Mouse (Mus musculus) spleen, embryonic (tissue): ENCODE measurements around the gene Ech1.

Source experiments
- CTCF ChIA-PET: fragments of 350-600 bp; sonication (Branson Sonifier 250); formaldehyde crosslinking; loops from one replicate; lab custom pipeline; 2022; lab: Charles Lee

The Ech1 gene

GRCm38 (mm10) chr7:28817524-28817923, 7.5 kb upstream of the Ech1 start:
- CTCF ChIA-PET: no interaction called here

DNA sequence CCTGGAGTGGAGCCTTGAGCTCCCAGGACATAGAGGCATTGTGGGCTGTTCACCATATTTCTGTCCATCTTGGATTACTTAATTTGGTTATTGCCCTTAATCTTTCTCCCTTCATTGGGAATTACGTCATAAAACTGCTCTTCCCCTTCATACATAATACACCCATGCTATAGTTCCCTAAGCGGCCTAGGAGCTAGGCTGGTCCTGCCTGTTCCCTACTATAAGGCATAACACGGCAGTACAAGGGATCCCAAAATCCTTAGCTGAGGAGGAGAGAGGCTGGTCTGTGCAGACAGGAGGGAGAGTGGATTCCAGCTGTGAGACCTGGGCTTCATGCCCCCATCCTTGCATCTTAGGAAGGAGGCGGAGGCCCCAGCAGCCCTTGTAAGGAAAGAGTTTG, 7.1 kb upstream of the Ech1 start:
- CTCF ChIA-PET: interaction anchor here (0.5 kb wide), 2 partner anchors 50 to 1268 kb away, joined by 5 to 12 read pairs; no protein-coding TSS in a partner anchor

GRCm38 (mm10) chr7:28818436-28818835, 6.6 kb upstream of the Ech1 start:
- CTCF ChIA-PET: interaction anchor here (0.5 kb wide), 2 partner anchors 50 to 1269 kb away, joined by 5 to 12 read pairs; no protein-coding TSS in a partner anchor

DNA sequence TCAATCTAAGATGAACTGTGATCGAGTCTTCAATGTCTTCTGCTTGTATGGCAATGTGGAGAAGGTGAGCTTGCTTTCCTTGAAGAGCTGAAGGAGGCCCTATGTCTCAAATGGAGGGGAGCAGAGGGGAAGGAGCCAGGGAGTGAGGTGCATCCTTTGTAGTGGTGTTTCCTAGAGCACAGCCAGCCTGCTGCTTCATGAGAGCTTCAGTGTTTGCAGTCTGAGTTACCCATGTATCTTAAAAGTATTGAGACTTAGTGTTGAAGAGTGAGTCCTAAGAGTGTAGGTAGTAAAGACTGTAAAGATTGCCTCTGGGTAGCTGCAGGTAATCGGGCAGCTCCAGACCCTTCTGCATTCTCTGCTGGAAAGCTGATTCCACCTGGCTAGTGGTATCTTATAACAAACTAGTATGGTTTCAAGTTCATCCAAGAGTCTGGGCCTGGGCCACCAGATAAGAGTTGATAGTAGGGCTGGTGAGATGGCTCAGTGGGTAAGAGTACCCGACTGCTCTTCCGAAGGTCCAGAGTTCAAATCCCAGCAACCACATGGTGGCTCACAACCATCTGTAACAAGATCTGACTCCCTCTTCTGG, 6.1 kb upstream of the Ech1 start:
- CTCF ChIA-PET: interaction anchor here (0.7 kb wide), 1 partner anchor 100 kb away, joined by 5 read pairs; no protein-coding TSS in a partner anchor

DNA sequence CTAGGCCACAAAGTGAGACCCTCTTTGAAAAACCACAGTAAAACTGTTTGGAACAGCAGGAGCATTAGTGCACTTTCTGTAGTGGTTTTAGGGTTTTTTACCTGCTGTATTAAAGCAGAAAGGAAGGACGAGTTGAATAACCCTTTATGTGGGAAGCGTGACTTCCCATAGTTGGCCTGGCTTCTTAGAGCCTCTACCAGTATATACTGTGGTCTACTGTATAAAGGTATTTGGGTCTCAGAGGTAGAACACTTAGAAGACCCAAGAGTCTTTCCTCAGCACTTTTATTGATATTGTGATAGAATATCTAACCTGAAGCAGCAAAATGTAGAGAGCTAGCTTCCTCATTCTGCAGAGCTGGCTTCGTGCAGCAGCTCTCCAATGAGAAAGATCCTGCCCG, 5.4 kb upstream of the Ech1 start:
- CTCF ChIA-PET: interaction anchor here (0.7 kb wide), 1 partner anchor 100 kb away, joined by 5 read pairs; no protein-coding TSS in a partner anchor

DNA sequence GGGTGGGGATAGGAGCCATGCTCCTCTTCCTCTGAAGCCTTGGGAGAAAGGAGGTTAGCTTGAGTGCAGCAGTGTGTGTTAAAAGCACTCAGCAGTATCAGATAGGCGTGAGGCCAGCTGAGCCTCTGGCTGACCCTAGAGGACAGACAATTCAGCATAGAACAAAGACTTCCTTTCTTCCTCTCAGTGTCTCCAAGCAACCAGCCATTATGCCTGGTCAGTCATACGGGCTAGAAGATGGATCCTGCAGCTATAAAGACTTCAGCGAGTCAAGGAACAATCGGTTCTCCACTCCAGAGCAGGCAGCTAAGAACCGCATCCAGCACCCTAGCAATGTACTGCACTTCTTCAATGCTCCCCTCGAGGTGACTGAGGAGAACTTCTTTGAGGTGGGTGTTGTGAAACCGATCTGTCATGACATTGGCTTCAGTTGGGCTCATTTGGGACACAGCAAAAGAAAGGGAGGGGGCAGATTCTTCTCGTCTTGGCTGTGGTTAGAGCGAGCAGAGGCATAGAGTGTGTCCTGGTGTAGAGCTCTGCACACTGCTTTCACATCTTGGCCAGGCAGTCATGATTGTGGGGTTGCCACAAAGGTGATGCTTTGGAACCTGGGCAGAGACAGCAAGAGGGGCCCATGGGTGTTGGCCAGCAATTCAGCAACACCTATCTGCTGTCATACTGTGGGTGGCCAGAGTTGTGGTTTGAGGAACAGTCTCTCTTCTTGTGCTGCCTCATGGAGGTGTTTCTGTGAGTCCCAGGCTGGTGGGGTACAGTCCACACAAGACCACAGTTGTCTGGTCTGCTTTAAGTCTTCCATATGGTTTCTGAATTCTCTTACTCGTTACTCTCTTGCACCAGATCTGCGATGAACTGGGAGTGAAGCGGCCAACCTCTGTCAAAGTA, 4.4 kb upstream of the Ech1 start:
- CTCF ChIA-PET: interaction anchor here (0.7 kb wide), 1 partner anchor 23 kb away, joined by 3 read pairs; no protein-coding TSS in a partner anchor

DNA sequence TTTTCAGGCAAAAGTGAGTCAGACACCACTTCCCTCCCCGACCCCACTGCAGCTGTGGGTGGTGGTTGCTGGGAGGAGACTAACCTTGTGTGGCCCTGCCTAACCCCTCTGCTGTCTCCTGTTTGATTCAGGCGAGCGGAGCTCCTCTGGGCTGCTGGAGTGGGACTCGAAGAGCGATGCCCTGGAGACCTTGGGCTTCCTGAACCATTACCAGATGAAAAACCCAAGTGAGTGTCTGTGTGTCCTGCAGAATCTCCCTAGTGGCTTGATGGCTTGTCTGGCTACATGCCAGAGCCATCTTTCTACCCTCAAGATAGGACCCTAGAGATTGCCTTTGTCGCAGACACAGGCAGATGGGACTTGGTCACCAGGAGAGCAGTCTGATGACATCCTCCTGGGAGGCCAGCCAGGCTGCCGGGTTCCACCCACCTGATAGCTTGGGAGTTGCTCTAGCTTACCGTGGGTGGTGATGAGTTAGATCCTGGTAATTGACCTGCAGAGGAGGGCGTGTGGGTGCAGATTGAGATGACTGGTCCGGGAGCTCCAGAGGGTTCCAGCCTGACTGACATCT, 3.7 kb upstream of the Ech1 start:
- CTCF ChIA-PET: interaction anchor here (0.7 kb wide), 1 partner anchor 24 kb away, joined by 3 read pairs; no protein-coding TSS in a partner anchor

GRCm38 (mm10) chr7:28822556-28822955, 2.5 kb upstream of the Ech1 start:
- CTCF ChIA-PET: interaction anchor here (0.7 kb wide), 1 partner anchor 13 kb away, joined by 5 read pairs; no protein-coding TSS in a partner anchor

DNA sequence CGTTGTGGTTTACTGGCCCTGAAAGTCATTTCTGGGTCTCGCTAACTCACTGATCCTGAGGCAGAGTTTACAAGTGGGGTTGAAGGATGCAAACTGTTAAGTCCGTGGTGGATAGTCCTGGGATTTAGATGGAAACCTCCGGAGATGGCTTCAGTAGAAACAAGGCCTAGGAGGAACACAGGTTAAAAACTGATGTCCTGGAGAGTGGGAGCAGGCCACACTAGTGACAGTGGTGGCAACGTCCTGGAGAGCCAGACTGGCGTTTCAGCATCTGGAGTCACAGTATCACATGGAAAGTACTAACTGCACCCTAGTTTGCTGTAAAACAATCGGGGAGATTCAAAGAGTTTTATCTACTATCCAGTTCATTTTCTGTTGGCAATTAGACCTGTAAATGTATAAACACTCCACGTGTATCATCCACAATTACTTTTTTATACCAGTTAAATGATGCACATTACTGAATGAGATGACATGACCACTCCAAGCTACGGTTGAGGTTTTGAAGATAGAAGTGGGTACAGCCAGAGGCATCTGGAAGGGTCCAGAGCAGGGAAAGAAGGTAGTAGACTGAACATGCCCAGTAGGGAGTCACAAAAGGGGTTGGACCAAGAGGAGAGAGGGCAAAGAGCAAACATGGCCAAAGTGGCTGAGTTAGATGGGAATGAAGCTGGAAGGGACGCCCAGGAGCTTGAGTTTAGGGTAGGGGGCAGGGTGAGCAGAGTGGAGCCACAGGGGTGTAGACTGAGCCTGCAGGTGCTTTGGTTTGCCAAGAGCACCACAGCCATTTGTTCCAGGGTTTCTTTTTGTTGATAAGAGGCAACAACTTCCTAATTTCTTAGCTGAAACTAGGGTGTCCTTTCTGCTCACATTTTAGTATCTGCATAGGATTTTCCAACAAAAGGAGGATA, 1.8 kb upstream of the Ech1 start:
- CTCF ChIA-PET: interaction anchor here (0.6 to 1.2 kb wide), 3 partner anchors 43 to 176 kb away, joined by 3 to 16 read pairs (median 3); no protein-coding TSS in a partner anchor

DNA sequence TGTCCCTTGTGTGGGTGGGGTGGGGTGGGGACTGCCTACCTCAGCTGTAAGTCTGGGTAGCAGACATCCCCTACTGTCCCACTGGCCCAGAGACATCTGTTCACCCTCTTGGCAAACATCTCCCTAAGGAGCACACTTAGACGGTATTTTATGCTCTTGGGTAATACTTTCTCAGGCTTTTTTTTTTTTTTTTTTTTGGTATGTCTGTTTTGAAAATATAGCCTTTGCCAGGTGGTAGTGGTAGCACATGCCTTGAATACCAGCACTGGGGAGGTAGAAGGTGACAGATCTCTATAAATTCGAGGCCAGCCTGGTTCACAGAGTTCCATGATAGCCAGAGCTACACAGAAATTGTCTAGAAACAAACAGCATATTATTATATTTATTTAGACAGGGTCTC, 1.1 kb upstream of the Ech1 start:
- CTCF ChIA-PET: interaction anchor here (0.6 to 1.2 kb wide), 3 partner anchors 44 to 176 kb away, joined by 3 to 16 read pairs (median 3); no protein-coding TSS in a partner anchor

GRCm38 (mm10) chr7:28825686-28826401, 827 bp downstream of the Ech1 start:
- CTCF ChIA-PET: interaction anchor here (1.0 kb wide), 1 partner anchor 215 kb away, joined by 3 read pairs; no protein-coding TSS in a partner anchor

DNA sequence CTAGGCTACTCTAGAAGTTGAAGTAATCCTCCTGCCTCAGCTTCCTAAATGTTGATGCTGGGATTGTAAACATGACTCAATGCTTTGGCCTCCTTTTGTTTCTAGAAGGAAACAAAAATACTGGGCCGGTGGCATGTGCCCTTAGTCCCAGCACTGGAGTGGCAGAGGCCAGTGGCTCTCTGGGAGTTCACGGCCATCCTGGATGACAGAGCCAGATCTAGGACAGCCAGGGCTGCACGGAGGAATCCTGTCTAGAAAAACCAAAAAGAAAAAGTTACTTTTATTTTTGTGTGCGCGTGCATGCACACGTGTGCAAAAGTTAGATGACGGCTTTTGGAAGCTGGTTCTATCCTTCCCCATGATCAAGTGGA, 1.4 kb downstream of the Ech1 start:
- CTCF ChIA-PET: interaction anchor here (1.0 to 1.1 kb wide), 2 partner anchors 17 to 215 kb away, joined by 3 to 4 read pairs; no protein-coding TSS in a partner anchor

DNA sequence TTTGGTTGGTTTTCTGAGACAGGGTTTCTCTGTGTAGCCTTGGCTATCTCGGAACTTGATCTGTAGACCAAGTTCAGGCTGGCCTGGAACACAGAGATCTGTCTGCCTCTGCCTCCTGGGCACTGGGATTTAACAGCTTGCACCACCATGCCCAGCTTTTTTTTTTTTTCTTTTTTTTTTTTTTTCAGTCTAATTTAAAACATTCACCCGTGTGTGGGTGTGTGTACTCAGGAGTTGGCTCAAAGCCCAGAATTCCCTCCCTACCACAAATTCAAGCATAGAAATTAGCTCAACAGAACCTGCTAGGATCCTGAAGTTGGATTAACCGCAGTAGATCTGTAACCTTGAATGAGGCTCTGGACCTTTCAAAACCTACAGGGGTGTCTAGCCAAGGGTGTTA, 2.3 kb downstream of the Ech1 start:
- CTCF ChIA-PET: interaction anchor here (1.0 to 1.1 kb wide), 2 partner anchors 18 to 34 kb away, joined by 4 to 9 read pairs; no protein-coding TSS in a partner anchor

- CTCF ChIA-PET: no interaction called here
These were observed 4.8 kb downstream of the Ech1 start for GRCm38 (mm10) chr7:28829821-28830220.

DNA sequence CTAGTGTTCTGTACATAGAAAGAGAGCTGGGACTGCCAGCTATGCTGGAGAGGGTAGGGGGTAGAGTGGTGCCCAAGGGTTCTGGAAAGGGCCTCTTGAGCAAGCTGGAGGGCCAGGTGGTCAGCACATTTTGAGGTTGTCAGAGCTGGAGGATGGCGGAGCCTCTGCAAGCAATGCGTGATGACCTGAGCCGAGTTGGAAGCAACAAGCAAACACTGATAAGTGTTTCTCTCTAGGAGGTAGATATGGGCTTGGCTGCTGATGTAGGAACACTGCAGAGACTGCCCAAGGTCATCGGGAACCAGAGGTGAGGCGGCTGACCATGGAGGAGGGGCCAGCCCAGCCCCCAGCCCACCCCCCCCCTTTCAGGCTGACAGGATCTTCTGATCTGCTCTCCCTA, 6.0 kb downstream of the Ech1 start:
- CTCF ChIA-PET: interaction anchor here (0.6 kb wide), 1 partner anchor 36 kb away, joined by 13 read pairs; no protein-coding TSS in a partner anchor

GRCm38 (mm10) chr7:28831411-28832125, 6.6 kb downstream of the Ech1 start:
- CTCF ChIA-PET: no interaction called here

GRCm38 (mm10) chr7:28832137-28832536, 7.1 kb downstream of the Ech1 start:
- CTCF ChIA-PET: no interaction called here

- CTCF ChIA-PET: interaction anchor here (1.0 kb wide), 1 partner anchor 54 kb away, joined by 6 read pairs; no protein-coding TSS in a partner anchor
These were observed 8.8 kb downstream of the Ech1 start, which contains the start of gene Lgals4 for GRCm38 (mm10) chr7:28833723-28834347. TSS of gene Lgals4 (plus strand) at chr7:28833854.
